Mouse (Mus musculus) B cell, adult 67 days (primary cell): ENCODE results near the gene Syt10. TPM values are rescaled to one million over a fixed set of nuclear protein-coding genes. Genes with fewer than 3 reads are reported as not detected.

ENCODE experiments used
- total RNA-seq, 2 experiments: library from RNA; stranded (reverse); gene quantifications; 4 replicates each; pipeline ENCODE4 v1.2.4; 2023

The Syt10 gene
- total RNA-seq, result not detected

GRCm38 (mm10) chr15:89841364-89842017 lies at the start of gene Syt10:
Syt10 (minus strand) TSS chr15:89841860.

Other genes starting within 250 kb of the Syt10 start
- gene Rabl2, start 249.9 kb downstream of the Syt10 start, total RNA-seq, result 1 to 10 TPM; 2.6 to 8.5 TPM